Mouse (Mus musculus) megakaryocyte-erythroid progenitor cell, adult 5-6 weeks (primary cell): ENCODE data around the gene Mrpl36. TPM values are rescaled to one million over a fixed set of nuclear protein-coding genes. Genes with fewer than 3 reads are reported as not detected.

Source experiments
- ATAC-seq: replicated peaks from 2 replicates; pipeline ENCODE4 v1.8.0; 2016; ENCODE audit warnings: mild to moderate bottlenecking, inconsistent platforms; ENCODE audit not compliant: severe bottlenecking, poor library complexity, low FRiP score, low TSS enrichment
- total RNA-seq, 2 experiments: library from RNA; stranded (forward) in 1 of 2; stranded (reverse) in 1 of 2; fragments of 200-1000, 215-1000 nt in 1 of 2; fragments of >200 nt in 1 of 2; fragmentation: Nextera tagmentation in 1 of 2; gene quantifications; 2 replicates each; pipeline ENCODE4 v1.2.3; 2014 to 2017

Mrpl36 gene
- total RNA-seq, 2 experiments from 2014 or later, result 60.0 to 157 TPM

- peak; percentile 87 for ATAC-seq
Measured at GRCm38 (mm10) chr13:73345102-73345890, 17.0 kb downstream of the Mrpl36 start.

GRCm38 (mm10) chr13:73346131-73346530 is 17.8 kb downstream of the Mrpl36 start:
- no peak for ATAC-seq

GRCm38 (mm10) chr13:73346743-73347142 is 18.4 kb downstream of the Mrpl36 start:
- ATAC-seq, result no peak

GRCm38 (mm10) chr13:73347171-73347570 is 18.9 kb downstream of the Mrpl36 start:
- no peak for ATAC-seq

- ATAC-seq, result no peak
Measured at GRCm38 (mm10) chr13:73347922-73348650, 19.8 kb downstream of the Mrpl36 start.

- no peak for ATAC-seq
Measured at GRCm38 (mm10) chr13:73350741-73351140, 22.4 kb downstream of the Mrpl36 start.

- ATAC-seq, result no peak
Measured at GRCm38 (mm10) chr13:73351910-73352309, 23.6 kb downstream of the Mrpl36 start.

- ATAC-seq, result no peak
Measured at GRCm38 (mm10) chr13:73352491-73352890, 24.2 kb downstream of the Mrpl36 start.

GRCm38 (mm10) chr13:73357106-73357505 is 28.8 kb downstream of the Mrpl36 start:
- ATAC-seq, result no peak

GRCm38 (mm10) chr13:73373367-73373766 is 45.1 kb downstream of the Mrpl36 start:
- ATAC-seq, result no peak

GRCm38 (mm10) chr13:73374612-73375011 is 46.3 kb downstream of the Mrpl36 start:
- no peak for ATAC-seq

- no peak for ATAC-seq
Measured at GRCm38 (mm10) chr13:73377637-73378036, 49.3 kb downstream of the Mrpl36 start.

Other genes starting within 250 kb of the Mrpl36 start
- gene Irx4, start 68.0 kb upstream of the Mrpl36 start, total RNA-seq (2014; fragmentation: Nextera tagmentation), result not detected in 2 replicates
- gene Irx4, start 68.0 kb upstream of the Mrpl36 start, total RNA-seq (2017), result not detected in 2 replicates
- gene Ndufs6, start within 50 bp of the Mrpl36 start, total RNA-seq (2014; fragmentation: Nextera tagmentation), result 239 and 338 TPM in 2 replicates
- 162 and 191 TPM in 2 replicates for gene Ndufs6, start within 50 bp of the Mrpl36 start, total RNA-seq (2017)
- gene Lpcat1, start 138.7 kb downstream of the Mrpl36 start, total RNA-seq (2014; fragmentation: Nextera tagmentation), result 46.7 and 50.6 TPM in 2 replicates
- 19.3 and 32.4 TPM in 2 replicates for gene Lpcat1, start 138.7 kb downstream of the Mrpl36 start, total RNA-seq (2017)
- not detected in 2 replicates for gene Slc6a3, start 208.2 kb downstream of the Mrpl36 start, total RNA-seq (2014; fragmentation: Nextera tagmentation)
- not detected in 2 replicates for gene Slc6a3, start 208.2 kb downstream of the Mrpl36 start, total RNA-seq (2017)